Mouse (Mus musculus): Measurements from ENCODE around the gene Gpbp1. TPM values are rescaled to one million over a fixed set of nuclear protein-coding genes. Genes with fewer than 3 reads are reported as not detected.

Gpbp1 gene
- polyA plus RNA-seq, 2 experiments: 19.2 to 36.2 TPM

DNA sequence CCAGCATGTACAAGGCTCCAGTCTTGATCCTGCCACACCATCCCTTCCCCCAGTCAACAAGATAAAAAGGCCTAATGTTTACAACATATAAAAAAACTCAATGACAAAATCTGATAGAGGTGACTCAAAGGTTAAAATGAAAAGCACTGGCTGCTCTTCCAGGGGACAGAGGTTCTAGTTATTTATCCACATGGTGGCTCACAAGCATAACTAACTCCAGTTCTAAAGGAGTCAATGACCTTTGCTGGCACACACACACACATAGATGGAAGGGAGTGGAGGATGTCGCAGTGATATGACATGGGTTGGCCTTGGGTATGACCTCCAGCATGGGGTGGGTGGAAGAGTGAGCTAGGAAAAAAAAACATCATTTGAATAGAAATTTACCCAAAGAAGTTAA lies 58.7 kb downstream of the Gpbp1 start:
- H3K9ac ChIP-seq (replicated peaks): no peak overlapping the region
- WGBS (ENCODE audit: insufficient replicate concordance): 78% methylated on average over 1 of the region's 1 CpGs
- DNase-seq (ENCODE audit: low read depth in 3 of 3, low spot score in 3 of 3) (peak in 1 of 3 experiments; percentile 1), ATAC-seq (ENCODE audit: insufficient read depth) (peak; percentile 45; the same call in 1 of the 2 replicates)
- peaks cover 29% of the 10 kb centered on the region for H3K36me3 ChIP-seq (replicated peaks; ENCODE audit: control insufficient read depth, insufficient read depth, low read depth)
- no peaks in the 10 kb centered on the region for H3K4me1 ChIP-seq (replicated peaks; ENCODE audit: control insufficient read depth in 2 of 2, insufficient read depth in 2 of 2, low read length in 1 of 2)
- no peak overlapping the region for H3K4me2 ChIP-seq (ENCODE audit: low read depth)
- no peak overlapping the region for H3K27ac ChIP-seq
- TF ChIP-seq CTCF (IDR thresholded peaks at IDR 0.05; ENCODE audit: low read depth) (no peak), EP300 (IDR thresholded peaks at IDR 0.05; ENCODE audit: low read depth) (no peak)
- no peaks in the 10 kb centered on the region for H3K9me3 ChIP-seq (ENCODE audit: control insufficient read depth, low read length)
- H3K27me3 ChIP-seq (ENCODE audit: control insufficient read depth, insufficient read depth, low read length): no peaks in the 10 kb centered on the region
- no peak overlapping the region for H3K4me3 ChIP-seq (ENCODE audit: insufficient read depth in 1 of 2, low read depth in 2 of 2, low read length in 2 of 2)

DNA sequence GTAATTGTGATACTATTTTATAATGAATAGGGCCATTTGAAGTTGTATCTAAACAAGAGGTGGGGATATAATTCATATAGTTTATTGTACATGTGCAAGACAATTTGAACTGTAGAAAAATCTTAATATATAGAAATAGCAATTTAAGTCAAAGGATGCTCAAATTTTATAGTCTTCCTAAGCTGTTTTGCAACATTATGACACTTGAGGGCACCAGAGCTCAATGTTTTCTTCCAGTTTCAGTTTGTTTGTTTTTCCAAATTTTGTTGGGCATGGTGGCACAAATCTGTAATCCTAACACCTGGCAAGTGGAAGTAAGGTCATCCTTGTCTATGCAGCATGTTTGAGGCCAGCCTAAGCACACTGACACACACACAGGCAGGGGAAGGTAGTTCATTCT lies 68.6 kb downstream of the Gpbp1 start:
- Histone ChIP-seq H3K4me2 (ENCODE audit: low read depth) (no peak overlapping the region), H3K4me1 (replicated peaks; ENCODE audit: control insufficient read depth in 2 of 2, insufficient read depth in 2 of 2, low read length in 1 of 2) (no peaks in the 10 kb centered on the region), H3K36me3 (replicated peaks; ENCODE audit: control insufficient read depth, insufficient read depth, low read depth) (peaks cover 2% of the 10 kb centered on the region), H3K27me3 (ENCODE audit: control insufficient read depth, insufficient read depth, low read length) (no peaks in the 10 kb centered on the region), H3K9ac (replicated peaks) (no peak overlapping the region), H3K9me3 (ENCODE audit: control insufficient read depth, low read length) (no peaks in the 10 kb centered on the region), H3K4me3 (ENCODE audit: insufficient read depth in 1 of 2, low read depth in 2 of 2, low read length in 2 of 2) (no peak overlapping the region), H3K27ac (no peak overlapping the region)
- no peak for TF ChIP-seq CTCF (IDR thresholded peaks at IDR 0.05; ENCODE audit: low read depth)
- no peak for TF ChIP-seq EP300 (IDR thresholded peaks at IDR 0.05; ENCODE audit: low read depth)
- no peak for DNase-seq (ENCODE audit: low read depth in 3 of 3, low spot score in 3 of 3)
- ATAC-seq (ENCODE audit: insufficient read depth): no peak

DNA sequence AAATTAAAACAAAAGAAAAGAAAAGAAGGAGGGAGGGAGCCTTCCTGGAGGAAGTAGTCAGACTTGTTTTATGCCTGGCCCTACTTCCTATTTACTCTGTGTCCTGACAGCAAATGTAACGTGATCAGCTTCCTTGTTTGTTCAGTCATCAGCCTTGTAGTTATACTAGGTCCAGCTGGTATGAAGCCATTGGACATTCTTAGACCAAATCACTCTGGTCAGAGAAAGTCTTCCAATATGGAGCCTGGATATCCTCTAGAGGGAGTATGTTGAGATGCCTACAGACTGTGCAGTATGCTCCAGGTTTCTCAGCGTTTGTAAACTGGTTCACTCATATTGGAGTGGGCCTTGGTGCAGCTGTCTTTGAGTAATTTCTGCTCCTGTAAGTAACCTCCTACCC lies 71.8 kb downstream of the Gpbp1 start:
- no peak overlapping the region for H3K27ac ChIP-seq
- no peak for TF ChIP-seq EP300 (IDR thresholded peaks at IDR 0.05; ENCODE audit: low read depth)
- no peak for TF ChIP-seq CTCF (IDR thresholded peaks at IDR 0.05; ENCODE audit: low read depth)
- no peak overlapping the region for H3K4me2 ChIP-seq (ENCODE audit: low read depth)
- no peak overlapping the region for H3K9ac ChIP-seq (replicated peaks)
- ATAC-seq (ENCODE audit: insufficient read depth) (no peak), DNase-seq (ENCODE audit: low read depth in 3 of 3, low spot score in 3 of 3) (no peak)
- H3K4me1 ChIP-seq (replicated peaks; ENCODE audit: control insufficient read depth in 2 of 2, insufficient read depth in 2 of 2, low read length in 1 of 2): no peaks in the 10 kb centered on the region
- H3K9me3 ChIP-seq (ENCODE audit: control insufficient read depth, low read length): no peaks in the 10 kb centered on the region
- H3K27me3 ChIP-seq (ENCODE audit: control insufficient read depth, insufficient read depth, low read length): no peaks in the 10 kb centered on the region
- H3K36me3 ChIP-seq (replicated peaks; ENCODE audit: control insufficient read depth, insufficient read depth, low read depth): no peaks in the 10 kb centered on the region
- no peak overlapping the region for H3K4me3 ChIP-seq (ENCODE audit: insufficient read depth in 1 of 2, low read depth in 2 of 2, low read length in 2 of 2)
- WGBS (ENCODE audit: insufficient replicate concordance): 39% methylated on average over 2 of the region's 2 CpGs

- H3K4me2 ChIP-seq (ENCODE audit: low read depth): no peak overlapping the region
- H3K27me3 ChIP-seq (ENCODE audit: control insufficient read depth, insufficient read depth, low read length): no peaks in the 10 kb centered on the region
- H3K9ac ChIP-seq (replicated peaks): no peak overlapping the region
- H3K36me3 ChIP-seq (replicated peaks; ENCODE audit: control insufficient read depth, insufficient read depth, low read depth): no peaks in the 10 kb centered on the region
- ATAC-seq (ENCODE audit: insufficient read depth) (no peak), DNase-seq (ENCODE audit: low read depth in 3 of 3, low spot score in 3 of 3) (peak in 2 of 3 experiments; percentile 20 to 26)
- no peaks in the 10 kb centered on the region for H3K9me3 ChIP-seq (ENCODE audit: control insufficient read depth, low read length)
- H3K27ac ChIP-seq: no peak overlapping the region
- no peaks in the 10 kb centered on the region for H3K4me1 ChIP-seq (replicated peaks; ENCODE audit: control insufficient read depth in 2 of 2, insufficient read depth in 2 of 2, low read length in 1 of 2)
- 21% methylated on average over 4 of the region's 4 CpGs for WGBS (ENCODE audit: insufficient replicate concordance)
- TF ChIP-seq EP300 (IDR thresholded peaks at IDR 0.05; ENCODE audit: low read depth) (no peak), CTCF (IDR thresholded peaks at IDR 0.05; ENCODE audit: low read depth) (peak; percentile 62)
- no peak overlapping the region for H3K4me3 ChIP-seq (ENCODE audit: insufficient read depth in 1 of 2, low read depth in 2 of 2, low read length in 2 of 2)
Measured at GRCm38 (mm10) chr13:111413156-111413555, 76.8 kb downstream of the Gpbp1 start.

DNA sequence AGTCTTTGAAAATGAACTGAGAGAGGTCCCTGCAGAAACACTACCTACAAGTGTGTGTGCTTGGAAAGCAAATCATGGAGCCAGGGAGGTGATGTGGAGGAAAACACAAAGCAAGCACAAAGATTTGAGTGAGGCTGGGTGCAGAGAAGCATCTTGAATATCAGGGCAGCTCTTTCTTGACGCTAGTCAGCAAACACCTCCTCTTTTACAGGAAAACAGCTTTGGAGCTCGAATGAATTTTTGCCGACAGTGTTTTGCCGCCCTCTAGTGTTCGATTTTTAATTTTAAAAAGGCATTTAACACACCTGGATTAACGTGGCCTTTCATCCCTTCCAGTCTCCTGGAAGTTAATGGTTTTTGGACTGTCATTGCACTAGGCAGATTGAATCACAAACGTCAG lies 79.1 kb downstream of the Gpbp1 start:
- no peaks in the 10 kb centered on the region for H3K27me3 ChIP-seq (ENCODE audit: control insufficient read depth, insufficient read depth, low read length)
- no peaks in the 10 kb centered on the region for H3K36me3 ChIP-seq (replicated peaks; ENCODE audit: control insufficient read depth, insufficient read depth, low read depth)
- TF ChIP-seq CTCF (IDR thresholded peaks at IDR 0.05; ENCODE audit: low read depth) (peak; percentile 63), EP300 (IDR thresholded peaks at IDR 0.05; ENCODE audit: low read depth) (no peak)
- no peak overlapping the region for H3K4me3 ChIP-seq (ENCODE audit: insufficient read depth in 1 of 2, low read depth in 2 of 2, low read length in 2 of 2)
- no peaks in the 10 kb centered on the region for H3K9me3 ChIP-seq (ENCODE audit: control insufficient read depth, low read length)
- no peak overlapping the region for H3K27ac ChIP-seq
- no peaks in the 10 kb centered on the region for H3K4me1 ChIP-seq (replicated peaks; ENCODE audit: control insufficient read depth in 2 of 2, insufficient read depth in 2 of 2, low read length in 1 of 2)
- ATAC-seq (ENCODE audit: insufficient read depth) (no peak), DNase-seq (ENCODE audit: low read depth in 3 of 3, low spot score in 3 of 3) (peak in 1 of 3 experiments; percentile 20)
- 3% methylated on average over 7 of the region's 7 CpGs for whole genome bisulfite sequencing (ENCODE audit: insufficient replicate concordance)
- no peak overlapping the region for H3K4me2 ChIP-seq (ENCODE audit: low read depth)
- no peak overlapping the region for H3K9ac ChIP-seq (replicated peaks)

Measured in liver, embryonic 14.5 days (tissue).